Mouse (Mus musculus): ENCODE measurements around the gene Klhdc3.

- TF ChIP-seq CTCF (IDR thresholded peaks at IDR 0.05) (no peak; the same call in 1 of the 2 replicates), POLR2A (IDR thresholded peaks at IDR 0.05; ENCODE audit: insufficient read depth, low read depth, low read length) (no peak; the same call in 1 of the 2 replicates)
Observed at GRCm38 (mm10) chr17:46650232-46651031, 30.3 kb downstream of the Klhdc3 start, which contains the start of gene Cul7.
